Mouse (Mus musculus) heart, postnatal 0 days (tissue): Measurements from ENCODE around the gene 1700056E22Rik.
A peak's percentile ranks its signal among the peaks of the same experiment; 100 is the strongest.

Source experiments
- CTCF ChIP-seq: IDR thresholded peaks from 2 replicates; pipeline ENCODE4 v1.5.1; 2016; ENCODE audit warnings: antibody characterized with exemption, control low read depth, low read depth
- EP300 ChIP-seq: IDR thresholded peaks from 2 replicates; pipeline ENCODE4 v1.6.1; 2016; ENCODE audit warnings: antibody characterized with exemption, low read depth

DNA sequence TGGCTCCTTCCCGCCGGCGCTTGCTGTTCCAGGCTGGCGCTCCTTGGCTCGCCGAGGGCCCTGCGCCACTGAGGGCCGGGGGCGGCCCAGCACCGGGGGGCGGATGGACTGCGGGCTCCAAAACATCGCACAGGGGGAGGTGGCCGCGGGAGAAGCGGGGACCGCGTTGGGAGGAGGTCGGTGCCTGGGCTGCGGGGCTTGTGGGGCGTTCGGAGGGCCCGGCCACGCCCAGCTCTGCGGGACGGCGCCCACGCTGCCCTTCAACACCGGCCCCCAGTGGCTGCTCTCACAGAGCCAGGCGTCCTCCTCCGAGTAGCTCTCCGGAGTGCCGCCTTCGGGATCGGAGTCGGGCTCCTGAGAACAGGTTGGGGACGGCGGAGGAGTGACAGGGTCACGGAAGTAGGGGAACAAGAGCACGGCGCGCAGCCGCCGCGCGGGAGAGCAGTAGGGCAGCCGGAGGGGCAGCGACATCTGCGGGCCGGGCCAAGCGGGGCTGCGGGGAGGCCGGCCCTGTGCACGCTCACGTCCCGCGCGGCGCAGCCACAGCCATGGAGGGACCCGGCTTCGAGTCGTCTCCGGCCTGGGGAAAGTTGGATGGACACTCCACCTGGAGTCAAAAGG, 601 bp downstream of the 1700056E22Rik start:
- TF ChIP-seq EP300 (no peak), CTCF (peak; percentile 21; the same call in 1 of the 2 replicates)
